Mouse (Mus musculus): Measurements from ENCODE around the gene Acot3.
"Not testable (repeated sequence)": the region's sequence is repeated elsewhere in the genome, so short reads cannot be mapped to it uniquely, and the experiment has no call there.

Gene Acot3

DNA sequence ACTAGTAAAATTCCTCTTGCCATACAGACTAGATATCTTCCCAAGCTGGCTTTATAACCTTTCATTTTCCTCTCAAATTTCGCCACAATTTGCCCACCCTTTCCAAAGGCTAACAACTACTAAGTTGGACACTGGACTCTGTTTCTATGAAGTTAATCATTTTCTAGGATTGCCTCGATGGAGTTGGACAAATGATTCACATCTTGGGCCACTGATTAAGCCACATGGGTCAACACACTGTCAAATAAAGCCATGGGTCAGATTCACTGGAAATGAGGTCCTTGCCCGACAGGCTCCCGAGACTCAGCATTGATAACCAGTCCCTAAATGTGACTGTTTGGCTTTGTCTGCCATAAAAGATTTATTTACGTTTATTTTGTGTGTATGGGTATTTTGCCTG lies 9.7 kb upstream of the Acot3 start:
- DNase-seq (ENCODE audit: low spot score): no peak

DNA sequence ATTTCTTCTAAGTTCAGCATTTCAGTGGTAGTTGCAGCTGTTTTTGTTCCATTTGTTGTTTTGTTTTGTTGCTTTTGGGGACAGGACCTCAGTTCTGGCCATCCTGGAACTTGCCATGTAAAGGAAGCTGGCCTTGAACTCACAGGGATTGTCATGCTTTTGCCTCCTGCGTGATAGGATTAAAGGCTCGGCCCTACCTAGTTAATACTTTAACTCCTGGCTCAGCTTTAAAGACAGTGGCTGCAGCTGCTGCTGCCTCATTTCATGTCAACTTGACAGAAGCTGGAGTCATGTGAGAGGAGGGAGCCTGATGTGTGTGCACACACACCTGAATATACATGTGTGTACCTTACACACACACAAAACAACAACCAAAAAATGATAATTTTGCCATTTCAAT lies 7.9 kb upstream of the Acot3 start:
- DNase-seq (ENCODE audit: low spot score): no peak

DNA sequence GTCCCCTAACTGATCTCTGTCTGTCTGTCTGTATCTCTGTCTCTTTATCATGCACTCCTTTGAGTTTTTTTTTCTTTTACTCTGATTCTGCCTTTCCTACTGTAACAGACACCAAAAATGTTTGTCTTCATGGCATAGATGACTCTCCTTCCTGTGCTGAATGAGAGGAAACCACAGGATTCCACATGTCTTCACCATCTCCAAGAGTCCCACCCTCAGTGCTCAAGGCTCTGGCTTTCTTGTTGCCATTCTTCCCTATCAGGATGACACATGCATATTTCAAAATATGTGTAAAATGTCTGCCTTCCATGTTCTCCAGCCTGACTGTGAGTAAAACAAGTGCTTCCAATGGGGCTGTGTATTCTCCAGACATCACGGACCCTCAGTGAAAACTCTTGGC lies 5.0 kb upstream of the Acot3 start:
- no peak for DNase-seq (ENCODE audit: low spot score)

DNA sequence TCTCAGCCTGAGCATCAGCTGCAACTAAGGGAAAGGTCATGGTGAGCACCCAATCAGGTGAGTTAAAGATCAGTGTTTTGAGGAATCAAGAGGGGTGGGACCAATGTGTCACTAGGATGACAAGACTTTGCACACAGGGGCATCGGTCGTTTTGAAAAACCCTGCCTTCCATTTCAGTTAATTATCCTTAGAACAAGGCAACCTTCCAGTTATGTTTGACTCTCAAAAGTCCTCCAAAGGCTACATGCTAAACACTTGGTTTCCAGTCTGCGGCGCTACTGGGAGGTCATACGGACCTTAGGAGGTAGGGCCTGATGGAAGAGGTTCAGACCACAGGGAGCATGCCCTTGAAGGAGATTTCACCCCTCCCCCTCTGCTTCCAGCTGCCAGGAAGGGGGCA lies 1.2 kb upstream of the Acot3 start:
- DNase-seq (ENCODE audit: low spot score): not testable (repeated sequence)

DNA sequence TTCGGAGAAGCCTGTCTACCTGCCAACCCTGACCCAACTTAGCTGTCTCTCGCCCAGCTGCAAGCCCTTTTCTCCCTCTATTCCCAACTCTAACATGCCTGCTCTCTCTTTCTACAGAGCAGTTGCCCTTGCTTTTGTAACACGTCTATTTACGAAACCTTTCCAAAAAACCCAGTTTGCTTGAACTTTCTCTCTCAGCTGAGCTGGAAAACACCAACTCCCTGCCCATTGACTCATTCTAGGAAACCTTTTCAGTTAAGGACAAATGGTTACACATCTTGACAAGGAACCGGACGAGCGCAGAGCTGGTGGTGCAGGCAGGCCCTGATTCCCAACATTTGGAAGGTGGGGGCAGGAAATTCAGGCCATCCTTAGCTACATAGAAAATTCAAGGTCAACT lies 665 bp downstream of the Acot3 start:
- no peak for DNase-seq (ENCODE audit: low spot score)

DNA sequence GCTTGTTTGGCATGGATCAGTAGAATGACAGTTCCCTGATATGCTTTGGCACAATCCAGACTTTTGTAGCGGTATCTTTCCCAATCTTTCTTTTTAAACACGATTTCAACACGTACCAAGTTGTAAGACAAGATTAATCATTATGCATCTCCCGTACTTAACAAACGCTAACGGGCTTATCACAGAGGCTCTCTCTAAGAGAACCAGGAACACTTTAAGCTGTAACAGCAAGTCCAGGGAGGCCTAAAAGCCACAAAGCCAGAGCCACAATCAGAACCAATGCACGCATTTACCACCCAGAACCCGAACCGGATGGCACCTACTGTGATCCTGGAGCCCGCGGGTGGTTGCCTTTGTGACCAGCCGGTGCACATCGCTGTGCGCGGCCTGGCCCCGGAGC lies 1.2 kb downstream of the Acot3 start:
- DNase-seq (ENCODE audit: low spot score): no peak

DNA sequence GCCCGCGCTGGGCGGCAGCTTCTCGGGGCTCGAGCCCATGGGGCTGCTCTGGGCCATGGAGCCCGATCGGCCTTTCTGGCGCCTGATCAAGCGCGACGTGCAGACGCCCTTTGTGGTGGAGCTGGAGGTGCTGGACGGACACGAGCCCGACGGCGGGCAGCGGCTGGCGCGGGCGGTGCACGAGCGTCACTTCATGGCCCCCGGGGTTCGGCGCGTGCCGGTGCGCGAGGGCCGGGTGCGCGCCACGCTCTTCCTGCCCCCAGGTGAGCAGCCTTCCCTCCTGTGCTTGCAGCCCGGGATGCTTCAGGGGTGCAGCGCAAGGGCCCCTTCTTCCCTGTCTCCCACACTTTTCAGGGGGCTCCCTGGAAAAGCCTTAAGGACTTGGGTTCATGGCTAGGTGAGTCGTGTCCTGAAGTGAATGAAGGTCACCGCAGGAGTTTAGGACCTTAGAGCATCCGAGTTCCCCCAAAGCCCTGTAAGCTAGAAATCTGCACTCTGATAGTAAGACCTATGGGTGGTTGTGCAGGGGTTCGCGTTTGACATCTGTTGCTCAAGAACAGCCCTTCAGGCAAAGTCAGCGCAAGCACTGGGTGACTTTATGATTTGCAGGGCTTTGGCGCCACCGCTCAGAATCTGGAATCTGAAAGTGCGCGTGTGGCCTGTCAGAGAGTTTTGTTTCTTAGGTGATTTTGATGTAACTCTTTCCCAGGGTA lies 1.9 kb downstream of the Acot3 start:
- no peak for DNase-seq (ENCODE audit: low spot score)

DNA sequence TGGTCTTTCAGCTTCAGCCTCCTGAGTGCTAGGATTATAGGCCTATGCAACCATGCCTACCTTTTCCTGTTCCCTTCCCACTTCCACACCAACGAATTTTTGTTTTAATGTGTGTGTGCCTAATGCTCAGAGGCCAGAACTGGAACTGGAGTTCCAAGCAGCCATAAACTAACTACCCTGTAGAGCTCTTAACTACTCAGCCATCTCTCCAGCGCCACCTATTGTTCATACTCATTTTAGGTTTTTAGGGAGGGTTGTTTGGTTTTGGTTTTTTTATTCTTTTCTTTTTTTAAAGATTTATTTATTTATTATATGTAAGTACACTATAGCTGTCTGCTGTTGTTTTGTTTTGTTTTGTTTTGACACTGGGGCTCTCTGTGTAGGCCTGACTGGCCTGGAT lies 9.0 kb downstream of the Acot3 start:
- DNase-seq (ENCODE audit: low spot score): no peak

DNA sequence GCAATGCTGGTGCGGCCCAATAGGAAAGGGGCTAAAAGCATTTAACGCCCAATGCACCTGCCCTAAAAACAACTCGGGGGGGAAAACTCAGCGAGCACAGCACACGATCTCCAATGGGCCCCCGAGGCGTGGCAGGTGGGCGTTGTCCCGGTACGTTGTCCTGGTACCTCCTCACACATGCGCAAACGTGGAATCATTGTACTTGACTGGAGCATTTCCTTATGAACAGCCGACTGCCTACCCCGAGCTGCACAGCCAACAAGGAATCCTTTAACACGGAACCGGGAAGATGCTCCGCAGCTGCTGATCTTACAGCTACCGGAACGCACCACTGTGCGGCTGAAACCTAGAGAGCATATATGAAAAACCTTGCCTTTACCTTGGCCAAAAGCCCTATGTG lies 10.4 kb downstream of the Acot3 start:
- no peak for DNase-seq (ENCODE audit: low spot score)

DNA sequence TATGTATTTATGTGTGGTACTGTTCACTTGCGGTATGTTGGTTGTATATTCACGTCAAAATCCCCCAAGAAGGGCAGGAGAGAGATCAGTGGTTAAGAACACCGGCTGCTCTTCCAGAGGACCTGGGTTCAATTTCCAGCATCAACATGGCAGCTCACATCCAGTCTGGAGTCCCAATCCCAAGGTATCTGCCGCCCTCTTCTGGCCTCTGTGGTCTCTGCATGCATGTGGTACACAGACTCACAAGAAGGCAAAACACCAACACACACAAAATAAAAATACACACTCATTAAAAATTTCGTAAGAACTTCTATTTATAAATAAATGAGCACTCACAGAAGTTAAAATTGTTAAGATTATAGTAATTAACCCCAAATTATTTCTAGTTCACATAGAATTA lies 11.3 kb downstream of the Acot3 start:
- no peak for DNase-seq (ENCODE audit: low spot score)

DNA sequence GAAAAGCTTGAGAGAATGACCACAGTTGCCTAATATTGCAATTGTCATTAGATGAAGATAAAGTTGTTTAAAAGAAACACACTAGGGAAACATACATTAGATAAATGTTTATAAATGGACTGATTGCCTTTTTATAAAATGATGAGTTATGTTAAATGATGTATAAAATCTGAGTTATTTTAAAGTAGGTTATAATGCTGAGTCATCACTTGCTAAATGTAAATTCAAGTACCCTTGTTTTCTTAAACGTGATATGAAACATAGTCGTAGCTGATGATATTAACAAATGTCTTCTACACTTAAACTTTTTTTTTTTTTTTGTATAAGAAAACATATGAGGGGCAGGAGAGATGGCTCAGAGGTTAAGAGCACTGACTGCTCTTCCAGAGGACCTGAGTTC lies 11.9 kb downstream of the Acot3 start:
- DNase-seq (ENCODE audit: low spot score): no peak

DNA sequence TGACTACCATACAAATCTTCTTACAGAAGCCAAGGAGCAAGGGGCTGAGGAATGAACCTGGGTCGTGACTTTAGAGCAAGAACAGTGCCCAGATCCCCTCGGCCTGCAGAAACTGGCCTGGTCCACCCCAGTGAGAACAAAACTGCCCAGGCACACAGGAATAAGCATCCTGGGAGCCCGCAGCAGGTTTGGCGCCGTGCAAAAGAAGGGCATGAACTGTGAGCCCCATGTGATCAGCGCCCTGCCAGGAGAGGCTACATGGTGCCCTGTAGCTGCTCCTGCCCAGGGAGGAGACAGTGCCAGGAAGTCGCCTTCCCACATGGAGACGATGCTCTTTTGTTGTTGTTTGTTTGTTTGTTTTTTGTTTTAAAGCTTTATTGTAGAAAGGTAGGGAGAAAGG lies 12.7 kb downstream of the Acot3 start:
- DNase-seq (ENCODE audit: low spot score): no peak

DNA sequence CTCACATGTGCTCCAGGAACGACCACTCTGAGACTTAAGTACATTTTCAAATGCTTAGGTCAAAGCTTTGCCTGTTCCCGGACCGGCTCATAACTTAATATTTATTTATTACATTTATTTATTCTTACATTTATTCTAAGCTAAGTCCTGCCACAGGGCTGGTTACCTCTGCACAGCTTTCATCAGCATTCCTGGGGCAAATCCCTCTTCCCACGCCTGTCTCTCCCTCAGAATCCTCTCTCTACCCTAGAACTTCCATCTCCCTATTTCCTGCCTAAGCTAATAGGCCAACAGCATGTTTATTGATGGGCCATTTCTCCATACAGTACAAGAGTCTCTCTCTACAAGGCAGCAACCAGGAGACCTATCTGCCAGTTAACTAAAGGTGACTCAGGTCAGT lies 15.8 kb downstream of the Acot3 start:
- no peak for DNase-seq (ENCODE audit: low spot score)

DNA sequence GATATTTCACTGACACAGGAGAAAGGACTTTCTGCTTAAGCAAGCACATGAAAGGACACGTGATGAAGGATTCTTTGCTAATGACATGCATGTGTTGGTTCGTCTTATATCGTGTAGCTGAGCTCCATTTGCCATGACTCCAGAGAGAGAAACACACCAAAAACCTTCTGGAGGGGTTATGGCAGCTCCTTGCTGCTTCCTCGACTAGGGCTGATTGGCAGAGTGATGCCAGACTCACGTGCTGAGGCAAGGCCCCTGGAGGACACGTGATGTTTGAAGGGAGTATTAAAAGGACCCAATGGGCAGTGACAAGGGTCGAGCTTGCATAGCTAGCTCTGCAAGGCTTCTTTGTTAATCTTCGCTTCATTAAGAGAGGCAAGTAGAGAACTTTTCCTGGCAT lies 16.4 kb downstream of the Acot3 start:
- DNase-seq (ENCODE audit: low spot score): no peak

DNA sequence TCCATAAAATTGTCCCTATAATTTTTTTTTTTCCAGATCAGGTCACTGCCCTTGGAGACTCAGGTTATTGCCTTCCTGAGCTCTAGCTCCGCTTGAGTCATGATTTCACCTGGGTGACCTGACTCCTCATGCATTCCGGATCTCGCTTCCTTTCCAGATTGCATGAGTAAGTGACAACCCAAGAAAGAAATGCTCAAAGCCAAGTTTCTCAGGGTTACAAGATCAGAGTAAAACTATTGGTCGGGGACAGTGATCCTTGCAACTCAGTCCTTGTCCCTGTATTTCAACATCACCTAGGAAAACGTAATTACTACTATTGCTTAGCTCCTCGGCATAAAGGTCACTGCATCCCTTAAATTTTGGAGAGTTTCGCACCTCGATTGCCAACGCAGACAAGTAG lies 17.0 kb downstream of the Acot3 start, which contains the start of gene Acot5:
TSS of gene Acot5 (plus strand) at position 340 of the 400 bp plus-strand sequence.
- no peak for DNase-seq (ENCODE audit: low spot score)

DNA sequence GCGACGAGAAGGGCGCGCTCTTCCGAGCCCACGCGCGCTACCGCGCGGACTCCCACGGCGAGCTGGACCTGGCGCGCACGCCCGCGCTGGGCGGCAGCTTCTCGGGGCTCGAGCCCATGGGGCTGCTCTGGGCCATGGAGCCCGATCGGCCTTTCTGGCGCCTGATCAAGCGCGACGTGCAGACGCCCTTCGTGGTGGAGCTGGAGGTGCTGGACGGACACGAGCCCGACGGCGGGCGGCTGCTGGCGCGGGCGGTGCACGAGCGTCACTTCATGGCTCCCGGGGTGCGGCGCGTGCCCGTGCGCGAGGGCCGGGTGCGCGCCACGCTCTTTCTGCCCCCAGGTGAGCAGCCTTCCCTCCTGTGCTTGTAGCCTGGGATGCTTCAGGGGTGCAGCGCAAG lies 17.6 kb downstream of the Acot3 start:
- not testable (repeated sequence) for DNase-seq (ENCODE audit: low spot score)

DNA sequence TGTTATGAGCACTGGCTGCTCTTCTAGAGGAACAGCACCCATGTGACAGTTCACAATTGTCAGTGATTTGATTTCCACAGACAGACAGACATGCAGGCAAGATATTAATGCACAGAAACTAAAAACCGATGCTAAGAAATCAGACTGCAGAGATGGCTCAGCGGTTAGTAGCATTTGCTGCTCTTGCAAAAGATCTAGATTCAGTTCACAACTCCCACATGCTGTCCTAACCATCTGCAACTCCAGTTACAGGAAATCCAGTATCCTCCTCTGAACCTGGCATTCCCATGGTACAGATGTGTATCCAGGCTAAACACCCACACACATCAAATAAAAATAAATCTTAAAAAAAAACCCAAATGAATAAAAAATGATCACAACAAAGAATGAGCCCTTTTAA lies 19.8 kb downstream of the Acot3 start:
- DNase-seq (ENCODE audit: low spot score): no peak

DNA sequence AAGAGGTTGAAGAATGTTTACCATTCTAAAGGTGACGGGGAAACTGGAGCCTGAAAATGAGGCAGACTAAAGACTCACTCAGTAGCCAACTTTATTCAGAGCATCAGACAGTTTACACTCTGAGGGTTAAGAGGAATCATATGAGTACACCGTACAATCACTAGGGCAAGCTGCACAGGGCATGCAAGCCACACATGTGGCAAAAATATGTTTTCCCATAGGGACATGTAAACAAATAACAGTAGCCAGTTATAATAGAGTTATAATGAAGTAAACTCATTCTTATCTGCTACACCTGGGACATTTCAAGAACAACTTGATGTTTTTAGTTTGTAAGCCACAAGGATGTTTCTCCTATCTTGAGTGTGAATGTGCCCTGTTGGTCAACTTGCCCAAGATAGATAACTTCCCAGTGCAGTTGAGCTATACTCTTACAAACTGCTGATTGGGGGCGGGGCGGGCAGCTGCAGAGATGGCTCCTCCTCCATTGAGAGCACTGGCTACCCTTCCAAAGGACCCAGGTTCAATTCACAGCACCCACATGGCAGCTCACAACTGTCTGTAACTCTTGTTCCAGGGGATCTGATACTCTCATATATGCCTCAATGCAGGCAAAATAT lies 25.5 kb downstream of the Acot3 start:
- DNase-seq (ENCODE audit: low spot score): no peak

DNA sequence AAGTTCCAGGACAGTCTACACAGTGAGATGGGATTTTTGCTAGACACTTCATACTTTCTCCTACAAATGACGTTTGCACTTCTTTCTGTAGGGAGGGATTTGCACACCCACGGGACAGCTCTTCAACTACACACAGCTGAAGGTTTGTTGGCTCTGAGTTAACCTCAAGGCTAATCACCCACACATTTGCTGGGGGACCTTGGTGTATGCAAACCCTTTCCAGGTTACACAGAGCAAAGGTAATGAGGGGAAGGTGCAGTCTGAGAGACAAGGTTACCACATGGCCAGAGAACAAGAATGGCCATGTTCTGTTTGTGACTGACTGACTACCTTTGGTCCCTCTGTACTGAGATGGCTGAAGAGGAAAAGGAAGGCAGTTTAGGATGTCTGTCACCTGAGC lies 31.9 kb downstream of the Acot3 start:
- no peak for DNase-seq (ENCODE audit: low spot score)

DNA sequence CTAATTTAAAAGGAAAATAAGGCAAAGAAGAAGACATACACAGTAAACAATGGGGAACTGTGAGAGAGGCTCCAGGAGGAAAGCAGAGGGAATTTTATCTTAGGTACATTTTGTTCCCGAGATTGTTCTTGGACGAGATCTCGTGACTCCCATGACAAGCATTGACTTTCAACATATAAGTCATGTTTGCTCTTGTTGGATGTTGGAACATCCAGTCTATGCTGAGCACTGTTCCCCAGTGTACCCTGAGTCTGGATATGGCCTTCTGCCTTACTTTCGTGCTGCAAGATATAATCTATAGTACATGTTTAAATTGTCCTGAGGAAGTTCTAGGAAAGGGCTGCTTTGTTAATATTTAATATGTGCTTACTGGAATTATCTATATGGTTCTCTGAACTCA lies 32.6 kb downstream of the Acot3 start:
- no peak for DNase-seq (ENCODE audit: low spot score)

DNA sequence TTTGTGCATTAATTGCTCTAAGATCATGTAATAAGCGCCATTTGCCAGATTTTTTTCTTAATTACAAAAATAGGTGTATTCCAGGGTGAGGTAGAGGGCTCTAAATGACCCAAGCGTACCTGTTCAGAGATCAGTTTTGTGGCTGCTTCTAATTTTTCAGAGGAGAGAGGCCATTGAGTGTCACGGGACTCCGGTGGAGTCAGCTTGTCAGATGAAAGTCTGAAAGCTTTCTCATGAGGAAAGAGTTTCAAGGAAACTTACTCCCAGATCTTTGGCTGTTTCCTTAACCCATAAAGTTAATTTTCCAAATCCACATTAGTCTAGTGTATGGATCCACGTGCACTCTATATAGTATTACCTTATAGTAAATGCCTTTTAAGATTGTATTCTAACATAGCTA lies 42.7 kb downstream of the Acot3 start:
- not testable (repeated sequence) for DNase-seq (ENCODE audit: low spot score)

DNA sequence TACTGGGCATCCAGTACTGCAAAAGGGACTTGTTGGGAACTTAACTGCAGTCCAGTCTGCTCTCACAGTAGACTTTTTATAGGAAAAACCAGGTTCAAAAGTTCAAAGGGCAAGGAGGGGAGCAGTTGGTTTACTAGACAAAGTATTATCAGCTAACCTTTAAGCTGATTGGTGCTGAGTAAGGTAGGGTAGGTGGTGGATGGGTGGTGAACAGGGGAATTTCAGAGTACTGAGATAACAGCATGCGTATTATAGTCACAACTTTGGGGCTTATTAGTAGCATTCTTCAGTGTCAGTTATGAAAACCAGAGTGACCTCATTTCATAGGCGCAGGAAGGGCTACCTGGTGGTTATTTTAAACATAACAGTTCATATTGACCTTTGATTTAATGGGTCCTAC lies 47.7 kb downstream of the Acot3 start:
- DNase-seq (ENCODE audit: low spot score): no peak

DNA sequence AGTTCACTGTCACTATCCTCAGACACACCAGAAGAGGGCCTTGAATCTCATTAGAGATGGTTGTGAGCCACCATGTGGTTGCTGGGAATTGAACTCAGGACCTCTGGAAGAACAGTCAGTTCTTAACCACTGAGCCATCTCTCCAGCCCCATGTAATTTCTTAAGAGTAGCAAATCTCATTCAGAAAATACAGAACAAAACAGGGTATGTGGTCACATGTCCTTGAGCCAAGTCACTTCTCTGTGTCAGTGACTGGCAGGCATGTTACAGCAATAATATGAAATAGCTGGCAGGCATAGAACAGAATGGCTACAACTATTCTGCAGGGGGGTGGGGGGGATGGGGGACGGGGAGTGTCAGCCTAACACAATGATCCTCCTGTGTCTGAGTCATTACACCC lies 48.1 kb downstream of the Acot3 start:
- DNase-seq (ENCODE audit: low spot score): no peak
